Comparison of ENCODE assay signal across 6 mouse cellular contexts in genomic region chr2:168593676-168594075, GRCm38 (mm10).
"Had no signal": no experiment of that assay in that cellular context is flagged by ENCODE, and none has a peak within 500 bp of the region (broad histone marks: within the 10 kb centered on the region; RNA-seq: fewer than 3 reads in every experiment).

No protein-coding gene starts in this region.

- DNase-seq: left cerebral cortex, postnatal 4 days; right cerebral cortex, adult 18-20 months; right cerebral cortex, postnatal 14 days; right cerebral cortex, postnatal 4 days; thymus, adult 2 months; thymus, postnatal 36 days had no signal
